Mouse (Mus musculus) mouse embryonic stem cell (cell line): ENCODE results near the gene Ifrd1.

ENCODE experiments used
- in situ Hi-C, 2 experiments: fragments of 300-500 bp; cut with MboI; formaldehyde crosslinking; loops; 1 replicate in 1 of 2; 3 replicates in 1 of 2; pipeline ENCODE4 v1.14.3; 2019 to 2020; ENCODE audit warnings: low sequenced_read_pairs in 2 of 2, low pct_unique_long_range_greater_than_20kb in 1 of 2, mixed read lengths in 1 of 2; ENCODE audit not compliant: unreplicated experiment in 1 of 2

The Ifrd1 gene

GRCm38 (mm10) chr12:40248454-40249180 is at the start of gene Ifrd1:
Gene Ifrd1, minus strand, starts transcription at chr12:40248504.
- in situ Hi-C loops = no loop called here

GRCm38 (mm10) chr12:40286539-40286938 is 38.2 kb upstream of the Ifrd1 start:
- in situ Hi-C loops = no loop called here

- in situ Hi-C loops = no loop called here
These were observed 32.5 kb upstream of the Ifrd1 start for GRCm38 (mm10) chr12:40280596-40281325.

GRCm38 (mm10) chr12:40277581-40277980 is 29.3 kb upstream of the Ifrd1 start:
- in situ Hi-C loops = no loop called here

- in situ Hi-C loops = no loop called here
These were observed 26.6 kb upstream of the Ifrd1 start for GRCm38 (mm10) chr12:40274931-40275330.

GRCm38 (mm10) chr12:40273339-40273738 is 25.0 kb upstream of the Ifrd1 start:
- in situ Hi-C loops = no loop called here

GRCm38 (mm10) chr12:40272710-40273109 is 24.4 kb upstream of the Ifrd1 start:
- in situ Hi-C loops = no loop called here

- in situ Hi-C loops = no loop called here
These were observed 20.0 kb upstream of the Ifrd1 start for GRCm38 (mm10) chr12:40268313-40268712.

GRCm38 (mm10) chr12:40263712-40264111 is 15.4 kb upstream of the Ifrd1 start:
- in situ Hi-C loops = no loop called here

GRCm38 (mm10) chr12:40263006-40263405 is 14.7 kb upstream of the Ifrd1 start:
- in situ Hi-C loops = no loop called here

GRCm38 (mm10) chr12:40258462-40259000 is 10.2 kb upstream of the Ifrd1 start:
- in situ Hi-C loops = loop anchor here (5.0 to 10.0 kb wide), 4 partner anchors 424 to 566 kb away; no protein-coding TSS in a partner anchor

GRCm38 (mm10) chr12:40257226-40257625 is 8.9 kb upstream of the Ifrd1 start:
- in situ Hi-C loops = loop anchor here (5.0 to 10.0 kb wide), 4 partner anchors 425 to 568 kb away; no protein-coding TSS in a partner anchor

GRCm38 (mm10) chr12:40256543-40256942 is 8.2 kb upstream of the Ifrd1 start:
- in situ Hi-C loops = loop anchor here (5.0 to 10.0 kb wide), 4 partner anchors 426 to 568 kb away; no protein-coding TSS in a partner anchor

- in situ Hi-C loops = loop anchor here (5.0 to 10.0 kb wide), 4 partner anchors 426 to 569 kb away; no protein-coding TSS in a partner anchor
These were observed 7.7 kb upstream of the Ifrd1 start for GRCm38 (mm10) chr12:40256033-40256432.

GRCm38 (mm10) chr12:40255310-40255709 is 7.0 kb upstream of the Ifrd1 start:
- in situ Hi-C loops = loop anchor here (5.0 to 10.0 kb wide), 4 partner anchors 427 to 569 kb away; no protein-coding TSS in a partner anchor

GRCm38 (mm10) chr12:40254729-40255128 is 6.4 kb upstream of the Ifrd1 start:
- in situ Hi-C loops = loop anchor here (5.0 to 10.0 kb wide), 4 partner anchors 428 to 570 kb away; no protein-coding TSS in a partner anchor

- in situ Hi-C loops = loop anchor here (10.0 kb wide), 3 partner anchors 432 to 572 kb away; no protein-coding TSS in a partner anchor
These were observed 4.9 kb upstream of the Ifrd1 start for GRCm38 (mm10) chr12:40253241-40253640.

- in situ Hi-C loops = loop anchor here (10.0 kb wide), 3 partner anchors 435 to 575 kb away; no protein-coding TSS in a partner anchor
These were observed 2.0 kb upstream of the Ifrd1 start for GRCm38 (mm10) chr12:40250256-40250655.

GRCm38 (mm10) chr12:40247976-40248375 is 328 bp downstream of the Ifrd1 start:
- in situ Hi-C loops = no loop called here
